Mouse (Mus musculus): ENCODE measurements around the gene Itgb1bp1. TPM values are rescaled to one million over a fixed set of nuclear protein-coding genes. Genes with fewer than 3 reads are reported as not detected.

Gene Itgb1bp1
- total RNA-seq, 2 experiments from 2014 or later = 20.4 to 30.4 TPM

GRCm38 (mm10) chr12:21209273-21209672 is 76.8 kb downstream of the Itgb1bp1 start:
- no peak for ATAC-seq (replicated peaks; ENCODE audit: low FRiP score, low TSS enrichment, poor library complexity, severe bottlenecking)

- 0 out of 2 replicates have a peak, but pooled peaks have one; percentile 24 for ATAC-seq (replicated peaks; ENCODE audit: low FRiP score, low TSS enrichment, poor library complexity, severe bottlenecking)
These were observed 77.8 kb downstream of the Itgb1bp1 start for GRCm38 (mm10) chr12:21208172-21208795.

GRCm38 (mm10) chr12:21207422-21207821 is 78.7 kb downstream of the Itgb1bp1 start:
- ATAC-seq (replicated peaks; ENCODE audit: low FRiP score, low TSS enrichment, poor library complexity, severe bottlenecking) = no peak

GRCm38 (mm10) chr12:21205799-21206198 is 80.3 kb downstream of the Itgb1bp1 start:
- peak; percentile 55 for ATAC-seq (replicated peaks; ENCODE audit: low FRiP score, low TSS enrichment, poor library complexity, severe bottlenecking)

- ATAC-seq (replicated peaks; ENCODE audit: low FRiP score, low TSS enrichment, poor library complexity, severe bottlenecking) = peak; percentile 45
These were observed 81.3 kb downstream of the Itgb1bp1 start for GRCm38 (mm10) chr12:21204701-21205312.

GRCm38 (mm10) chr12:21201485-21202269 is 84.4 kb downstream of the Itgb1bp1 start:
- ATAC-seq (replicated peaks; ENCODE audit: low FRiP score, low TSS enrichment, poor library complexity, severe bottlenecking) = no peak

GRCm38 (mm10) chr12:21200613-21201012 is 85.5 kb downstream of the Itgb1bp1 start:
- ATAC-seq (replicated peaks; ENCODE audit: low FRiP score, low TSS enrichment, poor library complexity, severe bottlenecking) = no peak

- no peak for ATAC-seq (replicated peaks; ENCODE audit: low FRiP score, low TSS enrichment, poor library complexity, severe bottlenecking)
These were observed 89.7 kb downstream of the Itgb1bp1 start for GRCm38 (mm10) chr12:21196420-21196819.

- no peak for ATAC-seq (replicated peaks; ENCODE audit: low FRiP score, low TSS enrichment, poor library complexity, severe bottlenecking)
These were observed 90.6 kb downstream of the Itgb1bp1 start for GRCm38 (mm10) chr12:21195497-21195896.

GRCm38 (mm10) chr12:21191546-21191945 is 94.5 kb downstream of the Itgb1bp1 start:
- ATAC-seq (replicated peaks; ENCODE audit: low FRiP score, low TSS enrichment, poor library complexity, severe bottlenecking) = peak; percentile 70

Other genes with a start within 250 kb of the Itgb1bp1 start
- gene Cpsf3, start 893 bp downstream of the Itgb1bp1 start, total RNA-seq (2014; fragmentation: Nextera tagmentation) = 126 and 154 TPM in 2 replicates
- gene Cpsf3, start 893 bp downstream of the Itgb1bp1 start, total RNA-seq (2017) = 105 and 107 TPM in 2 replicates
- gene Iah1, start 30.1 kb upstream of the Itgb1bp1 start, total RNA-seq (2014; fragmentation: Nextera tagmentation) = 38.0 and 40.6 TPM in 2 replicates
- gene Iah1, start 30.1 kb upstream of the Itgb1bp1 start, total RNA-seq (2017) = 20.5 and 40.9 TPM in 2 replicates
- 41.1 and 43.1 TPM in 2 replicates for gene Adam17, start 87.3 kb upstream of the Itgb1bp1 start, total RNA-seq (2014; fragmentation: Nextera tagmentation)
- gene Adam17, start 87.3 kb upstream of the Itgb1bp1 start, total RNA-seq (2017) = 47.5 and 52.2 TPM in 2 replicates
- gene Ywhaq, start 131.4 kb upstream of the Itgb1bp1 start, total RNA-seq (2014; fragmentation: Nextera tagmentation) = 167 and 196 TPM in 2 replicates
- gene Ywhaq, start 131.4 kb upstream of the Itgb1bp1 start, total RNA-seq (2017) = 182 and 215 TPM in 2 replicates